In the genomic region with DNA sequence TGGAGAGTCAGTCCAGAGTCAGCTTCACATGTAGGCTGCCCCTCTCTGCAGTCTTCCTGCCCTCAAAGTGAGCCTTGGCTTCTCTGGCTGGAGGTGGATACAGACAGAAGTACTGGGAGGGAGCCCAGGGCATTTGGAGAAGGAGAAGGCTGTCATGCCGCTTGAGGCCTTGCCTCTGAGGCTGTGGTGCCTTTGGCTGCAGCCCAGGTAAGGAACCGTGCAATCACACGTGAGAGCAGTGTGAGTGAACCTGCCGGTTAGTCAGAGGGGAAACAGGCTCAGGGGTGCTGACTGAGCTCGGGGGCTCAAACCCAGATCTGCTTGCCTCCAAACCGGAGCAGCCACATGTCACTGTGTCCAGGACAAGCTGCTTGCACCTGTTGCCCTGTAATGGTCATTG, we compare ENCODE assay signal across 1 mouse cellular context.
TF ChIP-seq lines count a peak whose summit lies in the region.

No protein-coding gene starts in this region.

TF ChIP-seq in CH12.LX, 34 proteins besides CTCF, POLR2A, EP300 and RAD21 (continued from another document):
- no peak for TF ChIP-seq TBP (conservative IDR thresholded peaks at IDR 0.05; ENCODE audit: low read depth, low read length)
- TF ChIP-seq MEF2A (IDR thresholded peaks at IDR 0.05; ENCODE audit: borderline replicate concordance, low read depth, low read length), result no peak
- TF ChIP-seq POLR2AphosphoS2 (IDR thresholded peaks at IDR 0.05; ENCODE audit: low read depth, low read length), result no peak
- TF ChIP-seq USF2 (conservative IDR thresholded peaks at IDR 0.05; ENCODE audit: low read depth, low read length), result no peak
- TF ChIP-seq ZMIZ1 (IDR thresholded peaks at IDR 0.05; ENCODE audit: low read depth, low read length), result no peak
- TF ChIP-seq TCF12 (IDR thresholded peaks at IDR 0.05; ENCODE audit: low read depth, low read length), result no peak
- no peak for TF ChIP-seq MAFK (IDR thresholded peaks at IDR 0.05; ENCODE audit: insufficient replicate concordance, low read length)
- TF ChIP-seq ZC3H11A (IDR thresholded peaks at IDR 0.05; ENCODE audit: low read depth, low read length), result no peak
- TF ChIP-seq HCFC1 (IDR thresholded peaks at IDR 0.05; ENCODE audit: low read depth, low read length), result no peak
- TF ChIP-seq ZNF384 (IDR thresholded peaks at IDR 0.05; ENCODE audit: low read depth, low read length), result no peak
- TF ChIP-seq ELF1 (IDR thresholded peaks at IDR 0.05; ENCODE audit: low read depth, low read length), result no peak
- no peak for TF ChIP-seq BHLHE40 (IDR thresholded peaks at IDR 0.05; ENCODE audit: low read depth, low read length)
